Mouse (Mus musculus) layer of hippocampus, adult 9-10 months (tissue): ENCODE results near the gene Tmem115.
A peak's percentile ranks its signal among the peaks of the same experiment; 100 is the strongest.
"Not testable (repeated sequence)": the region's sequence is repeated elsewhere in the genome, so short reads cannot be mapped to it uniquely, and the experiment has no call there.

Experiments used
- DNase-seq: peaks from one replicate; pipeline ENCODE4 v3.0.0; 2022; ENCODE audit warnings: low spot score

Tmem115 gene

GRCm38 (mm10) chr9:107571534-107572326 is 38.0 kb downstream of the Tmem115 start:
- DNase-seq: no peak

DNA sequence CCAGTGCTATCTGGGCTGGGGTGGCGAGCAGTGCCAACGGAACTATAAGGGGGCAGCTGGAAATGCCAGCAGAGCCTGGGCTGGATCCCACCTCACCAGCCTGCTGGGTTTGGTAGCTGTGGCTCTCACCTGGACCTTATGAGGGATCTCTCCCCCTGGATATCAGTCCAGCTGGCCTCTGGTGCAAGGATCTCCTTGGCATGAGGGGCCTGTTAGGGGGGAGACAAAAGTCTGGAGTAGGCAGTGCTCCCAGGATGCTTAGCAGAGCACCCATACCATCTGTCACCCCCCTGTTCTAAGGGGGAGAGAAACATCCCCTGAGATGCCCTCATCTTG is 38.5 kb downstream of the Tmem115 start:
- no peak for DNase-seq

DNA sequence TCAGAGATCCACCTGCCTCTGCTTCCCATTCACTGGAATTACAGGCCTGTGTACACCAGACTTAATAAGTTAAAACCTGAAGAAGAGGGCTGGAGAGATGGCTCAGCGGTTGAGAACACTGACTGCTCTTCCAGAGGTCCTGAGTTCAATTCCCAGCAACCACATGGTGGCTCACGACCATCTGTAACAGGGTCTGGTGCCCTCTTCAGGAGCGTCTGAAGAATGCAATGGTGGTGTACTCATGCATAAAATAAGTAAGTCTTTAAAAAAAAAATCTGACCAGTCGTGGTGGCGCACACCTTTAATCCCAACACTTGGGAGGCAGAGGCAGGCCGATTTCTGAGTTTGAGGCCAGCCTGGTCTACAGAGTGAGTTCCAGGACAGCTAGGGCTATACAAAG is 40.0 kb downstream of the Tmem115 start:
- not testable (repeated sequence) for DNase-seq

GRCm38 (mm10) chr9:107575579-107576356 is 42.0 kb downstream of the Tmem115 start:
- no peak for DNase-seq

- no peak for DNase-seq
Measured at GRCm38 (mm10) chr9:107576357-107577107, 42.8 kb downstream of the Tmem115 start, which contains the start of gene Hyal1. Gene Hyal1 (plus strand): TSS chr9:107576927.

GRCm38 (mm10) chr9:107577871-107578270 is 44.1 kb downstream of the Tmem115 start:
- DNase-seq: no peak

GRCm38 (mm10) chr9:107578587-107578986 is 44.8 kb downstream of the Tmem115 start, which contains the start of gene Naa80:
Gene Naa80 (plus strand): TSS chr9:107578887.
- no peak for DNase-seq

DNA sequence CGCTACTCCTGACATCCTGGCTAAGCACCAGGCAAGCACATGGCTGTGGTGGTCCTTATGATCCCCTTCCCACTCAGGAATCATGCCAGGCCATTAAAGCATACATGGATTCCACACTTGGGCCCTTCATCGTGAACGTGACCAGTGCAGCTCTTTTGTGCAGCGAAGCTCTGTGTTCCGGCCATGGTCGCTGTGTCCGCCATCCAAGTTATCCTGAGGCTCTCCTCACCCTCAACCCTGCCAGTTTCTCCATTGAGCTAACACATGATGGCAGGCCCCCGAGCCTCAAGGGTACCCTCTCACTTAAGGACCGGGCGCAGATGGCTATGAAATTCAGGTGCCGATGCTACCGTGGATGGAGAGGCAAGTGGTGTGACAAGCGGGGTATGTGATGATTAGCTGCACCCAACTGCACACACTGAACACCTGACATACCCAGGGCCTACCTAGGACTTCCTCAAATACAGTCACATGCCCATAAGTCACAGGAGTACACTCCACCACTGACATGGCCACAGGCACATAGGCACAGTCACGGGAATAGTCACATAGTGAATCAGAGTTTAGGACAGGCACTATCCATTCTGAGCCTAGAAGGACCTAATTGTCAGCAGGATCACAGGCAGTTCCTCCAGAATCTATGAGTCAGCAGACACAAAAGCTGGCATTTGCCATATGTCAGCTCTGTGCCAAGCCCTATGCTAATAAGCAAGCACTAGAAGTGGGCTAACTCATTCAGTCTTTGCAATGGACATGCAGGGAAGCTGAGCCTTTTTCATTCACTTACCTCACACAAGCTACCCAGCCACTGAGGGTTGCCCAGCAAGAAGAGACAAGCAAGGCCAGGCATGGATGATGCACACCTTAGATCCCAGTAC is 45.5 kb downstream of the Tmem115 start:
- DNase-seq: no peak

DNA sequence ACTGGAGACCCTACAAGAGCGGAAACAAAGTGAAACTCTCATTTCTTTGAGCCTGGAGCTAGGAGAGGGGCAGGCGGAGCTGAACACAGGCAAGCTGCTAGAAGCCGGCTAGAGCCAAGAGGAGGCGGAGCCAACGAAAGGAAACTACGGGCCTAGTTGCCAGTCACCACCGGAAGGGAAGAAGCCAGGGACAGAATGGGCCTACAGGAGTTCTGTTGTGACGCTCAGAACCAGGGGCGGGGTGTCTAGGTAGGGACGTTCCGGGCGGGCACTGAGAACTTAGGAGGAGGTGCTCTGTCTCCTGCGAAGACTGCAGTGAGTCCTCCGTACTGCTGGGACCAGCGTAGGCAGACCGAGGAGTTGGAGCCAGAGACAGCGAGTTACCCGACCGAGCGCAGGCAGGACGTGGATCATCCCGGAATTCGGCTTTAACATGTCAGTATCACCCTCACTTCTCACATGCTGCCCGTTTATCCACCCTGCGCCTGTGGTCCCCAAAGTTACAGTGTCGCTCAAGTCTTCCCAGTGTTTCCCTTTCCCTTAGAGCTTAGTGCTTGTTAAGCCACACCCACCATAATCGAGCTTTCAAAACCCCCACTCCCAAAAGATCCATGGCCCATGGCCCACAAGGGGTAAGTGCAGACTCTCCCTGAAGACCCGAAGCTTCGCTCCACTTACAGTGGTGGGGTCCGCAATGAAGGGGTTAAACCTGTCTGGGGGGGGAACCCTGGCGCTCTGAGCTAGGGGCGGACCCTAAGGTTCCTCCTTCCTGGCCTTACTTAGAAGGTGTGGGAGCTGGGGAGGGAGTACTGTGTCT is 47.0 kb downstream of the Tmem115 start, which contains the start of gene Hyal3:
TSS of gene Hyal3 (plus strand) at position 318 of the 817 bp plus-strand sequence.
- DNase-seq: peak; percentile 82

DNA sequence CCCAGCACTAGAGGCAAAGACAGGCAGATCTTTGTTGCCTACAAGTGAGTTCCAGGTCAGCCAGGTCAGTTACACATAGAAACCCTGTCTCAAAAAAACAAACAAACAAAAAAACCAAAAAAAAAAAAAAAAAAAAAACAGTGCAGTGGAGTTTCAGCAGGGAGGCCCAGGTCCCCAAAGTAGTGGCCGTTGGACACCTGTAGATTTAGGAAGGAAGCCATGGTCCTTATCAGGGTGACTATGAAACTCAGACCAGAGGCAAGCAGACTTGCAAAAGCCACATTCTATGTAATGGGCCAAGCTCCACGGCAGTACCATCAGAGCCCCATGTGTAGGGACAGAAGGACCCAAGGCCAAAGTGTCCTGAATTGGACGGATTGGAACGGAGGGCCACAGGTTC is 47.8 kb downstream of the Tmem115 start:
- DNase-seq: no peak

GRCm38 (mm10) chr9:107582509-107583062 is 48.8 kb downstream of the Tmem115 start:
- DNase-seq: no peak

GRCm38 (mm10) chr9:107583174-107583573 is 49.4 kb downstream of the Tmem115 start:
- no peak for DNase-seq

GRCm38 (mm10) chr9:107586504-107586903 is 52.8 kb downstream of the Tmem115 start:
- DNase-seq: no peak

- peak; percentile 97 for DNase-seq
Measured at GRCm38 (mm10) chr9:107586974-107587832, 53.5 kb downstream of the Tmem115 start, which contains the start of gene Ifrd2. Gene Ifrd2 (plus strand): TSS chr9:107587642.

DNA sequence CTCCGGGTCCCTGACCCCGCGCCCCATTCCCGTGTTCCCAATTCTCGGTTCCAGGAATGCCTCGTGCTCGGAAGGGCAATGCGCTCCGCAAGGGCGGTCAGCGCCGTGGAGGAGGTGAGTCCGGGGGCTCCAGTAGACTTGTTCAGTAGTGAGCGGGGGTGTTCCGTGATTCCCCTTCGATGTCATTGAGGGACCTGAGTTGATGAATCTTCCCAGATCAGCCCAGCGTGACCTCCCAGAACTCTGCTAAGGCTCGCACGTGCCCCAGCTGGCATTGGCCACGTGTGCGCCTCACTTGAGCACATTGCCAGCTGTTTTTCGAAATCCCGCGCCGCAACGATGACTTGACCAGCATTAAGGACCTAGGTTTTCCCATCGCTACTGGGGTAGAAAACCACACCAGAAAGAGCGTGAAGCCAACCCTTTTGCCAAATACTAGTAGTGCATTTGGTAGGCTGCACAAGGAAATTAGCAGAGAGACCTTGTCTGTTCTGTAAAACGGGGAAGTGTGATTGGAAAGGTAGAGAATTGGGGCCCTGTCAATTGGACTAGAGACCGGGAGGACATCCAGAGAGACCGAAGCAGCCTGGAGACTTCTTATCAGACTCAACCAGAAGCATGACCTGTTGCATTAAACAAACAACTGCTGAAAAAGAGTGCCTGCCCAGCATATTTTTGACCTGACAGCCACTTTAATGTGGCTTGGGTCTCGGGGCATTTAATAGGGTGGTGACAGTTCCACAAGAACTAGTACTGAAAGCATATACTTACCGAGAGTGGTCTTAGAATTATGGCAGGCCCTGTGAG is 54.3 kb downstream of the Tmem115 start:
- DNase-seq: no peak
